Mouse (Mus musculus) bone marrow macrophage, adult 2 months (primary cell): ENCODE data around the gene Tnfsf18.

Experiments used
- CTCF ChIP-seq: IDR thresholded peaks from 2 replicates; pipeline ENCODE4 v1.5.1; 2012; ENCODE audit warnings: low read depth, mild to moderate bottlenecking, low read length, moderate library complexity
- POLR2A ChIP-seq: IDR thresholded peaks from 2 replicates; pipeline ENCODE4 v1.6.1; 2012; ENCODE audit warnings: mild to moderate bottlenecking, low read depth, low read length, borderline replicate concordance

GRCm38 (mm10) chr1:161444858-161445257 is 49.6 kb upstream of the Tnfsf18 start:
- TF ChIP-seq CTCF = no peak
- no peak for TF ChIP-seq POLR2A
